Mouse (Mus musculus) lung, postnatal 0 days (tissue): ENCODE measurements around the gene Ndufb10. TPM values are rescaled to one million over a fixed set of nuclear protein-coding genes. Genes with fewer than 3 reads are reported as not detected.

Source experiments
- ATAC-seq: fragments of 200-750 bp; cut with Nextera tagmentation; 2 replicates; pipeline ENCODE4 v1.8.0; 2017; ENCODE audit warnings: moderate library complexity
- DNase-seq: peaks from one replicate; pipeline ENCODE4 v3.0.0-alpha.2; 2016; ENCODE audit warnings: low spot score
- H3K27ac ChIP-seq: fragments of 300-500 bp; sonication (generic); 2 replicates; pipeline ENCODE4 v1.5.1; 2014; ENCODE audit warnings: antibody characterized with exemption, mild to moderate bottlenecking, low read length, mixed read lengths
- H3K27me3 ChIP-seq: fragments of 300-500 bp; sonication (generic); replicated peaks from 2 replicates; pipeline ENCODE4 v1.6.1; 2014; ENCODE audit warnings: low read length, mixed read lengths; ENCODE audit not compliant: insufficient read depth
- H3K36me3 ChIP-seq: fragments of 300-500 bp; sonication (generic); 2 replicates; pipeline ENCODE4 v1.6.1; 2014; ENCODE audit warnings: low read length, mixed read lengths; ENCODE audit not compliant: insufficient read depth
- H3K4me1 ChIP-seq: fragments of 300-500 bp; sonication (generic); 2 replicates; pipeline ENCODE4 v1.6.1; 2014; ENCODE audit warnings: antibody characterized with exemption, low read depth, low read length, mixed read lengths; ENCODE audit not compliant: insufficient read depth
- H3K4me2 ChIP-seq: fragments of 300-500 bp; sonication (generic); replicated peaks from 2 replicates; pipeline ENCODE4 v1.6.1; 2014; ENCODE audit warnings: low read depth, mild to moderate bottlenecking, low read length, moderate library complexity, mixed read lengths
- H3K4me3 ChIP-seq: fragments of 300-500 bp; sonication (generic); 2 replicates; pipeline ENCODE4 v1.5.1; 2014; ENCODE audit warnings: low read depth, low read length
- H3K9ac ChIP-seq: fragments of 300-500 bp; sonication (generic); replicated peaks from 2 replicates; pipeline ENCODE4 v1.6.1; 2014; ENCODE audit warnings: low read depth, mild to moderate bottlenecking
- H3K9me3 ChIP-seq: fragments of 300-500 bp; sonication (generic); 2 replicates; pipeline ENCODE4 v1.6.1; 2016; ENCODE audit warnings: low read length, mixed read lengths
- CTCF ChIP-seq: IDR thresholded peaks from 2 replicates; pipeline ENCODE4 v1.5.1; 2016; ENCODE audit warnings: antibody characterized with exemption, mild to moderate bottlenecking
- EP300 ChIP-seq: IDR thresholded peaks from 2 replicates; pipeline ENCODE4 v1.6.1; 2016; ENCODE audit warnings: antibody characterized with exemption, mild to moderate bottlenecking, control low read depth
- WGBS: fragments of 180-500 bp; shearing (Covaris S2); extraction: QIAGEN DNeasy Blood & Tissue Kit; methylation state at CpG from one replicate; pipeline ENCODE4 v1.1.7; 2014; 5-methylcytosine and 5-hydroxymethylcytosine counted together
- polyA plus RNA-seq: library from polyadenylated mRNA; unstranded; fragments of >200 nt; fragmentation: Nextera tagmentation; extraction: Ambion mirVana; gene quantifications from 2 replicates; pipeline ENCODE4 v1.2.1, GENCODE M21; 2015

Gene Ndufb10
- polyA plus RNA-seq, 1 experiment from 2014 or later, result 206 TPM

GRCm38 (mm10) chr17:24701251-24701650 is 23.0 kb downstream of the Ndufb10 start:
- Histone ChIP-seq H3K27ac (no peak overlapping the region), H3K27me3 (no peaks in the 10 kb centered on the region), H3K4me3 (no peak overlapping the region), H3K9me3 (no peaks in the 10 kb centered on the region), H3K4me2 (no peak overlapping the region), H3K9ac (no peak overlapping the region), H3K36me3 (peaks cover 10% of the 10 kb centered on the region; the same call in 1 of the 2 replicates), H3K4me1 (no peaks in the 10 kb centered on the region)
- TF ChIP-seq CTCF (no peak), EP300 (no peak)
- DNase-seq, result no peak
- ATAC-seq, result no peak
- WGBS, result 86% methylated on average over 9 of the region's 9 CpGs

- peaks cover 10% of the 10 kb centered on the region; the same call in 1 of the 2 replicates for H3K36me3 ChIP-seq
- no peak overlapping the region for H3K4me2 ChIP-seq
- no peak overlapping the region for H3K27ac ChIP-seq
- DNase-seq (no peak), ATAC-seq (no peak)
- H3K9me3 ChIP-seq, result no peaks in the 10 kb centered on the region
- H3K4me1 ChIP-seq, result no peaks in the 10 kb centered on the region
- H3K4me3 ChIP-seq, result no peak overlapping the region
- no peak overlapping the region for H3K9ac ChIP-seq
- H3K27me3 ChIP-seq, result no peaks in the 10 kb centered on the region
- WGBS, result 77% methylated on average over 2 of the region's 2 CpGs
- TF ChIP-seq EP300 (no peak), CTCF (no peak)
These were observed 24.8 kb downstream of the Ndufb10 start for GRCm38 (mm10) chr17:24699473-24699872.

- no peak for DNase-seq
- no peak for ATAC-seq
- Histone ChIP-seq H3K36me3 (peaks cover 10% of the 10 kb centered on the region; the same call in 1 of the 2 replicates), H3K4me2 (no peak overlapping the region), H3K4me1 (no peaks in the 10 kb centered on the region), H3K4me3 (no peak overlapping the region), H3K27ac (no peak overlapping the region), H3K9ac (no peak overlapping the region), H3K27me3 (no peaks in the 10 kb centered on the region), H3K9me3 (no peaks in the 10 kb centered on the region)
- TF ChIP-seq EP300 (no peak), CTCF (no peak)
- 55% methylated on average over 9 of the region's 9 CpGs for WGBS
These were observed 25.6 kb downstream of the Ndufb10 start for GRCm38 (mm10) chr17:24698715-24699114.

GRCm38 (mm10) chr17:24697985-24698384 is 26.3 kb downstream of the Ndufb10 start:
- Histone ChIP-seq H3K27me3 (no peaks in the 10 kb centered on the region), H3K36me3 (peaks cover 10% of the 10 kb centered on the region; the same call in 1 of the 2 replicates), H3K9me3 (no peaks in the 10 kb centered on the region), H3K9ac (no peak overlapping the region), H3K27ac (no peak overlapping the region), H3K4me1 (no peaks in the 10 kb centered on the region), H3K4me3 (no peak overlapping the region), H3K4me2 (no peak overlapping the region)
- 10% methylated on average over 5 of the region's 5 CpGs for WGBS
- ATAC-seq, result no peak
- peak; percentile 63 for DNase-seq
- TF ChIP-seq EP300, result no peak
- no peak for TF ChIP-seq CTCF

GRCm38 (mm10) chr17:24696011-24696697 is 28.1 kb downstream of the Ndufb10 start, which contains the start of the genes Gfer and Noxo1:
Gene Gfer, minus strand, starts transcription at chr17:24696156.
Gene Noxo1, plus strand, starts transcription at chr17:24696234.
- TF ChIP-seq EP300 (no peak), CTCF (peak; percentile 50)
- Histone ChIP-seq H3K9ac (peak within 1 kb of the TSS; percentile 59), H3K27me3 (no peaks in the 10 kb centered on the region), H3K4me2 (peak within 1 kb of the TSS; percentile 82), H3K4me3 (peak within 1 kb of the TSS; percentile 69), H3K9me3 (no peaks in the 10 kb centered on the region), H3K27ac (peak within 1 kb of the TSS; percentile 78), H3K4me1 (no peaks in the 10 kb centered on the region), H3K36me3 (0 out of 2 replicates have a peak, but pooled peaks cover 6% of the 10 kb centered on the region)
- ATAC-seq (peak; percentile 96), DNase-seq (peak; percentile 94)
- 1% methylated on average over 69 of the region's 76 CpGs for WGBS

GRCm38 (mm10) chr17:24695326-24696010 is 28.8 kb downstream of the Ndufb10 start:
- Histone ChIP-seq H3K4me3 (peak overlapping the region; percentile 69), H3K9me3 (no peaks in the 10 kb centered on the region)
- 6% methylated on average over 46 of the region's 51 CpGs for WGBS

More at GRCm38 (mm10) chr17:24695326-24696010, 28.8 kb downstream of the Ndufb10 start:
- 0 out of 2 replicates have a peak, but pooled peaks cover 2% of the 10 kb centered on the region for H3K27me3 ChIP-seq
- H3K9ac ChIP-seq, result peak overlapping the region; percentile 59
- H3K27ac ChIP-seq, result peak overlapping the region; percentile 78
- H3K36me3 ChIP-seq, result 0 out of 2 replicates have a peak, but pooled peaks cover 3% of the 10 kb centered on the region
- TF ChIP-seq CTCF (no peak), EP300 (no peak)
- DNase-seq (no peak), ATAC-seq (no peak)
- no peaks in the 10 kb centered on the region for H3K4me1 ChIP-seq
- H3K4me2 ChIP-seq, result peak overlapping the region; percentile 82
